Mouse (Mus musculus) left cerebral cortex, adult 18-20 months (tissue): ENCODE results near the gene Hsd3b4. TPM values are rescaled to one million over a fixed set of nuclear protein-coding genes. Genes with fewer than 3 reads are reported as not detected.
"Not testable (repeated sequence)": the region's sequence is repeated elsewhere in the genome, so short reads cannot be mapped to it uniquely, and the experiment has no call there.

Experiments used
- DNase-seq, 2 experiments: peaks; one replicate each; pipeline ENCODE4 v3.0.0; 2021 to 2022; ENCODE audit warnings: low spot score in 2 of 2, mixed read lengths in 1 of 2
- long read RNA-seq, 2 experiments: library from polyadenylated mRNA; stranded (forward); transcript quantifications; one replicate each; pipeline ENCODE4 v2.0.0; 2021
- total RNA-seq, 2 experiments: library from RNA; stranded (reverse); gene quantifications; 2 replicates each; pipeline ENCODE4 v1.2.3; 2021

The Hsd3b4 gene
- total RNA-seq, result not detected
- long read RNA-seq, experiment 1, result 0 reads
- long read RNA-seq, experiment 2, result 0 reads

DNA sequence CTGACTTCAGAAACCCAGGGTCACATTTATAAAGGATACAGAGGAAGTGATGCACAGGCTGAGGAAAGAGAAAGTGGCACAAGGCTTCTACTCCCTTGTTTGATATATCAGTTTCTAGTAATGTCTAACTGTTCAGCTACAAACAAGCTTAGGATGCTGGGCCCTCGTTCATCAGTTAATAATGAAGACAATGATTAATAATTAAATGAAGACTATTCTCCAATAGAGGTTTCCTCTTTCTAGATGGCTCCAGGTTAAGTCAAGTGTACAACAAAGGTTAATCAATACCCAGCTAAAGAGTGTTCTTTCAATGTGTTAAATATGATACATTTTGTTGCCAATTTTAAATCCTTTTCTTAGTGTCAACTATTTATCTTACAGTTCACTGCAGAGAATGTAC lies at the start of gene Hsd3b4:
Gene Hsd3b4, minus strand, starts transcription at position 101 of the 400 bp plus-strand sequence.
- DNase-seq, result not testable (repeated sequence)

DNA sequence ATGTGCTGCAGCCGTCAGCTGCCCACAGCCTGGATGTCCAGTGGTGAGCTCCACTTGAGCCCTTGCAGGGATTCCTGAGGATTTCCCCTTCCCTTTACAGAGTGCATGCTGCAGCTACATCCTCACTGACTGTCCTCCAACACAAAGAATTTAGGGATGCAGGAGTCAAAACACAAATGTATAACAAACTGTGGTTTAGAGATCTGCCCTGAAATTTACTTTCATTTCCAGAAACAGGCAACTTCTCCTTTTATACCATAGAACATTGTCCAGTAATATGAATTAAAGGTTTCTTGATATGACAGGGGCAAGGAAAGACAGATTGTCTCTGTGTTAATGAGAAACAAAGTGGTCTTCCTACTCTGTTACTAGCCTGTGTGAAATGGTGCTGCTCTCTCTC lies 40.5 kb upstream of the Hsd3b4 start:
- DNase-seq, result not testable (repeated sequence)

DNA sequence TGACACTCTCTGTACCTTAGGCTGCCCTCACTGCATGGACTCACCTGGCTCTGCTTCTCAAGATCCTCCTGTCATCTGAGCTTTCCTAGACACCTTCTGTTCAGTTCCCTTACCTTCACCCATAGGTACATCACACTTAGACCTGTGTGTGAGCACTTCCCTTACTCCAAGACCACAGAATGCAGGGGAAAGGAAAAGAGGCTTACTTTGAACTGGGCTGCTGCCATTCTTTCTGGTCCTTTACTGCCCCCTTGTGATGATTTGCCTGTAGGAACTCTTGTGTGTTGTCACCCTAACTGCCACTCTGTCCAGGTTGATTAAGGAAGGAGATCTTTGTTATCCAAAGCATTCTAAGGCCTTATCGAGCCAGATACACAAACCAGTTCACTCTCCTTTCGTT lies 39.9 kb upstream of the Hsd3b4 start:
- not testable (repeated sequence) for DNase-seq

DNA sequence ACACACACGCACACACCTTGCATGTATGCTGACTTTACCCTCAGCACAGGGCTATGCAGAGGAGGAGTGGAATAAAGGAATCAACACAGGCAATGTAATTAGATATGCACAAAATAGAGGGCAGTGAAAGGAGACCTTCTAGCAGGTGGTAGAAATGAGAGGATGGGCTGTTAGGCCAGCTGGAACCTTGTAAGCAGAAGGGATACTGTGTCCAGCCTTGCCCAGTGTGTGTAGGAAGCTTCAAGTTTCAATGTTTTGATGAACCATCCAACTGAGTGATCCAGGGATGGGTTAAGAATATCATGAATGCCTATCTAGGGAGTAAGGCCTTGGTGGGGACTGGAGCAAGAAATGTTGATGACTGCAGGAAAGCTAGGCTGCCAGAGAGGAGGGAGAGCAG lies 38.2 kb upstream of the Hsd3b4 start:
- not testable (repeated sequence) for DNase-seq

DNA sequence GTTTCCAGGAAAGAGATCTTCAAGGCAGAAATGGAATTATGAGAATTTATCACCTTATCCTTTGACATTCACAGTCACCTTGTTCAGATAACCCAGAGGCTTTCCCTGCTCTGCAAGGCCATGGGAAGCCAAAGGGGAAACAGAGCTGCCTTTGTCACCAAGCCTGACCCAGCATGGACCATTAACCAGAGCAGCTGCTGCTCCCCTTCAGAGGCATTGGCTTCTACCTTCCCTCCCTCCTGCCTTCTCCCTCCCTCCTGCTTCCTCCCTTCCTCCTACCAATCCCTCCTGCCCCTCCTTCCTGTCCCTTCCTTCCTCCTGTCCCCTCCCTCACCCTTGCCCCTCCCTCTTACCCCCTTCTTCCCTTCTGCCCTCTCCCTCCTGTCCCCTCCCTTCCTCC lies 37.3 kb upstream of the Hsd3b4 start:
- DNase-seq, result not testable (repeated sequence)

DNA sequence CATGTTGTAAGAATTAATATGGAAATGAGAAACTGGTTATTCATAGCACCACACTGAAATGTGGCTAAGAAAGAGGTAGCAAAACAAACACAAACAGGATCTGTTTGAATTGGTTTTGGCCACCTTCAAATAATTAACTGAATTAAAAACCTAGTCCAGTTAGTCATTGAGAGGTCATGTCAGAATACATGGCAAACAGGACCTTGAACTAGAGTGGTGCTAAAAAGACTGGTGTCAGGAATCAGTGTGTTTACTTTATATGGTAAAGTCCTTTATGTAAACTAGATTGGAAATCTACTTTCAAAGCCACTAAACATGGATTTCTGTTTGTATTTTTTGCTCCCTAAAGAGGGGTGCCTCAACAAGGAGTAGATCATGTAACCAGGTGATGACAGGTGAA lies 14.7 kb upstream of the Hsd3b4 start:
- DNase-seq, result not testable (repeated sequence)

DNA sequence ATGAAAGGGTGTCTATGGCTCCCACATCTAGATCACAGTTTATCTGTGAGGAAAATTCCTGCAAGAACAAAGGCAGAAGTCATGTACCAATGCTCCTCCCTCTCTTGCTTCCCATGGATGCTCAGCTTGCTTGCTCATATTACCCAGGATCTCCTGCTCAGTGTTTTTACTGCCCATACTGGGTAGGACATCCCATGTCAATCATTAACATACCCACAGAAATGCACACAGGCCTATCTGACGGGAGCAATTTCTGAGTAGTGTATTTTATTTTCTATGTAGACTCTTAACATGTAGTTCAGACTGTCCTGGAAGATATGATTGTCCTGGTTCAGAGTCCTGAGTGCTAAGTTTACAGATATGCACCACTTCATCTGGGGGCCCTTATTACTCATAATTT lies 14.2 kb upstream of the Hsd3b4 start:
- not testable (repeated sequence) for DNase-seq

DNA sequence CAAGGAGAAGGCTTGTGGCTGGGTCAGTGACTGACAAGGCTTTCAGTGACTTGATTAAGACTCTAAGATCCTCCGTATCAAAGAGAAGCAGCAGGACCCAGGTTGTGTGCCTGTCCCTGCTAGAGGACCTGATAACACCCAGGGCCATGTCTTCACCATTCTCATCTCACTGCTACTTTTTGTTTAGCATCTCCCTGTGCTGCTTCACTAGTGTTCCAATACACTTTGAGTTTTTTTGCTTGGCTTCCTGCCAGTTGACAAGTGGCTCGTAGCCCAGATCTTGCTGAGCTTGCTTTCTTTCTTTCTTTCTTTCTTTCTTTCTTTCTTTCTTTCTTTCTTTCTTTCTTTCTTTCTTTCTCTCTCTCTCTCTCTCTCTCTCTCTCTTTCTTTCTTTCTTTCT lies 12.5 kb upstream of the Hsd3b4 start:
- not testable (repeated sequence) for DNase-seq

DNA sequence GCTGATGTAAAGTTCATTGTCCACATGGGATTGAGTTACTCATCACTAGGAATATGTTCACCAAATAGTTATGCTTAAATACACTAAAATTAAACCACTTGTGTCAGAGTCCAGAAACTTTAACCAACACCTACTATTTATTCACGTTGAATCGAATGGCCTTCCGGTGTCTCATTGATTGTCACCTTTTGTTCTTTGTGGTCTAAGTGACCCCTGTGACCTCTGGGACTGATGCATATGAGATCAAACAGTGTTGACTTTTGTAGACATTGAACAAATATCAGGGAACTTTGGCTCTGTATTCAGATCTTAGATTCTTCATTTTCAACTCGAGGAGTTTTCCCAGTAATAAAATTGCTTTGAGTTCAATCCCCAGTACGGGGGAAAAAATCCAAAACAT lies 3.1 kb downstream of the Hsd3b4 start:
- DNase-seq, result not testable (repeated sequence)

DNA sequence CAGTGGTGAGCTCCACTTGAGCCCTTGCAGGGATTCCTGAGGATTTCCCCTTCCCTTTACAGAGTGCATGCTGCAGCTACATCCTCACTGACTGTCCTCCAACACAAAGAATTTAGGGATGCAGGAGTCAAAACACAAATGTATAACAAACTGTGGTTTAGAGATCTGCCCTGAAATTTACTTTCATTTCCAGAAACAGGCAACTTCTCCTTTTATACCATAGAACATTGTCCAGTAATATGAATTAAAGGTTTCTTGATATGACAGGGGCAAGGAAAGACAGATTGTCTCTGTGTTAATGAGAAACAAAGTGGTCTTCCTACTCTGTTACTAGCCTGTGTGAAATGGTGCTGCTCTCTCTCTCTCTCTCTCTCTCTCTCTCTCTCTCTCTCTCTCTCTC lies 12.9 kb downstream of the Hsd3b4 start:
- not testable (repeated sequence) for DNase-seq

DNA sequence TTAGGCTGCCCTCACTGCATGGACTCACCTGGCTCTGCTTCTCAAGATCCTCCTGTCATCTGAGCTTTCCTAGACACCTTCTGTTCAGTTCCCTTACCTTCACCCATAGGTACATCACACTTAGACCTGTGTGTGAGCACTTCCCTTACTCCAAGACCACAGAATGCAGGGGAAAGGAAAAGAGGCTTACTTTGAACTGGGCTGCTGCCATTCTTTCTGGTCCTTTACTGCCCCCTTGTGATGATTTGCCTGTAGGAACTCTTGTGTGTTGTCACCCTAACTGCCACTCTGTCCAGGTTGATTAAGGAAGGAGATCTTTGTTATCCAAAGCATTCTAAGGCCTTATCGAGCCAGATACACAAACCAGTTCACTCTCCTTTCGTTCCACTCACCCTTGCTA lies 13.6 kb downstream of the Hsd3b4 start:
- not testable (repeated sequence) for DNase-seq

DNA sequence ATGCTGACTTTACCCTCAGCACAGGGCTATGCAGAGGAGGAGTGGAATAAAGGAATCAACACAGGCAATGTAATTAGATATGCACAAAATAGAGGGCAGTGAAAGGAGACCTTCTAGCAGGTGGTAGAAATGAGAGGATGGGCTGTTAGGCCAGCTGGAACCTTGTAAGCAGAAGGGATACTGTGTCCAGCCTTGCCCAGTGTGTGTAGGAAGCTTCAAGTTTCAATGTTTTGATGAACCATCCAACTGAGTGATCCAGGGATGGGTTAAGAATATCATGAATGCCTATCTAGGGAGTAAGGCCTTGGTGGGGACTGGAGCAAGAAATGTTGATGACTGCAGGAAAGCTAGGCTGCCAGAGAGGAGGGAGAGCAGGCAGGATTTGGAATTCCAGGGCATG lies 15.3 kb downstream of the Hsd3b4 start:
- DNase-seq, result not testable (repeated sequence)

DNA sequence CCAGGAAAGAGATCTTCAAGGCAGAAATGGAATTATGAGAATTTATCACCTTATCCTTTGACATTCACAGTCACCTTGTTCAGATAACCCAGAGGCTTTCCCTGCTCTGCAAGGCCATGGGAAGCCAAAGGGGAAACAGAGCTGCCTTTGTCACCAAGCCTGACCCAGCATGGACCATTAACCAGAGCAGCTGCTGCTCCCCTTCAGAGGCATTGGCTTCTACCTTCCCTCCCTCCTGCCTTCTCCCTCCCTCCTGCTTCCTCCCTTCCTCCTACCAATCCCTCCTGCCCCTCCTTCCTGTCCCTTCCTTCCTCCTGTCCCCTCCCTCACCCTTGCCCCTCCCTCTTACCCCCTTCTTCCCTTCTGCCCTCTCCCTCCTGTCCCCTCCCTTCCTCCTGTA lies 16.1 kb downstream of the Hsd3b4 start:
- not testable (repeated sequence) for DNase-seq

DNA sequence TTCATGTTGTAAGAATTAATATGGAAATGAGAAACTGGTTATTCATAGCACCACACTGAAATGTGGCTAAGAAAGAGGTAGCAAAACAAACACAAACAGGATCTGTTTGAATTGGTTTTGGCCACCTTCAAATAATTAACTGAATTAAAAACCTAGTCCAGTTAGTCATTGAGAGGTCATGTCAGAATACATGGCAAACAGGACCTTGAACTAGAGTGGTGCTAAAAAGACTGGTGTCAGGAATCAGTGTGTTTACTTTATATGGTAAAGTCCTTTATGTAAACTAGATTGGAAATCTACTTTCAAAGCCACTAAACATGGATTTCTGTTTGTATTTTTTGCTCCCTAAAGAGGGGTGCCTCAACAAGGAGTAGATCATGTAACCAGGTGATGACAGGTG lies 38.8 kb downstream of the Hsd3b4 start:
- DNase-seq, result not testable (repeated sequence)

DNA sequence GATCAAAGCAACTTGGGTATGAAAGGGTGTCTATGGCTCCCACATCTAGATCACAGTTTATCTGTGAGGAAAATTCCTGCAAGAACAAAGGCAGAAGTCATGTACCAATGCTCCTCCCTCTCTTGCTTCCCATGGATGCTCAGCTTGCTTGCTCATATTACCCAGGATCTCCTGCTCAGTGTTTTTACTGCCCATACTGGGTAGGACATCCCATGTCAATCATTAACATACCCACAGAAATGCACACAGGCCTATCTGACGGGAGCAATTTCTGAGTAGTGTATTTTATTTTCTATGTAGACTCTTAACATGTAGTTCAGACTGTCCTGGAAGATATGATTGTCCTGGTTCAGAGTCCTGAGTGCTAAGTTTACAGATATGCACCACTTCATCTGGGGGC lies 39.3 kb downstream of the Hsd3b4 start:
- DNase-seq, result not testable (repeated sequence)

DNA sequence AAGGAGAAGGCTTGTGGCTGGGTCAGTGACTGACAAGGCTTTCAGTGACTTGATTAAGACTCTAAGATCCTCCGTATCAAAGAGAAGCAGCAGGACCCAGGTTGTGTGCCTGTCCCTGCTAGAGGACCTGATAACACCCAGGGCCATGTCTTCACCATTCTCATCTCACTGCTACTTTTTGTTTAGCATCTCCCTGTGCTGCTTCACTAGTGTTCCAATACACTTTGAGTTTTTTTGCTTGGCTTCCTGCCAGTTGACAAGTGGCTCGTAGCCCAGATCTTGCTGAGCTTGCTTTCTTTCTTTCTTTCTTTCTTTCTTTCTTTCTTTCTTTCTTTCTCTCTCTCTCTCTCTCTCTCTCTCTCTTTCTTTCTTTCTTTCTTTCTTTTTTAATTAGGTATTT lies 41.0 kb downstream of the Hsd3b4 start:
- not testable (repeated sequence) for DNase-seq

DNA sequence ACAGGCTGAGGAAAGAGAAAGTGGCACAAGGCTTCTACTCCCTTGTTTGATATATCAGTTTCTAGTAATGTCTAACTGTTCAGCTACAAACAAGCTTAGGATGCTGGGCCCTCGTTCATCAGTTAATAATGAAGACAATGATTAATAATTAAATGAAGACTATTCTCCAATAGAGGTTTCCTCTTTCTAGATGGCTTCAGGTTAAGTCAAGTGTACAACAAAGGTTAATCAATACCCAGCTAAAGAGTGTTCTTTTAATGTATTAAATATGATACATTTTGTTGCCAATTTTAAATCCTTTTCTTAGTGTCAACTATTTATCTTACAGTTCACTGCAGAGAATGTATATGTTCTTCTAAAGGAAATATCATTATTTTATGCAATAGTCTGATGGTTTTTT lies 53.3 kb downstream of the Hsd3b4 start, which contains the start of gene Gm4450:
Gene Gm4450, minus strand, starts transcription at position 101 of the 400 bp plus-strand sequence.
- DNase-seq, result not testable (repeated sequence)

DNA sequence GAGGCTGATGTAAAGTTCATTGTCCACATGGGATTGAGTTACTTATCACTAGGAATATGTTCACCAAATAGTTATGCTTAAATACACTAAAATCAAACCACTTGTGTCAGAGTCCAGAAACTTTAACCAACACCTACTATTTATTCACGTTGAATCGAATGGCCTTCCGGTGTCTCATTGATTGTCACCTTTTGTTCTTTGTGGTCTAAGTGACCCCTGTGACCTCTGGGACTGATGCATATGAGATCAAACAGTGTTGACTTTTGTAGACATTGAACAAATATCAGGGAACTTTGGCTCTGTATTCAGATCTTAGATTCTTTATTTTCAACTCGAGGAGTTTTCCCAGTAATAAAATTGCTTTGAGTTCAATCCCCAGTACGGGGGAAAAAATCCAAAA lies 56.5 kb downstream of the Hsd3b4 start:
- not testable (repeated sequence) for DNase-seq

Other genes starting within 250 kb of the Hsd3b4 start
- gene Hmgcs2, start 230.1 kb downstream of the Hsd3b4 start, total RNA-seq, result 1 to 10 TPM; 5.2 to 6.4 TPM
- 10 to 100 TPM; 48.5 to 56.6 TPM for gene Phgdh, start 170.5 kb downstream of the Hsd3b4 start, total RNA-seq
- 10 to 100 TPM; 29.5 to 30.1 TPM for gene Zfp697, start 128.1 kb downstream of the Hsd3b4 start, total RNA-seq
- not detected for gene Gm4450, start 53.4 kb downstream of the Hsd3b4 start, total RNA-seq
- not detected for gene Gm10681, start 78.3 kb upstream of the Hsd3b4 start, total RNA-seq
- gene Hsd3b5, start 119.7 kb upstream of the Hsd3b4 start, total RNA-seq, result not detected
- not detected for gene Hsd3b2, start 214.0 kb upstream of the Hsd3b4 start, total RNA-seq